Mouse (Mus musculus): ENCODE data around the gene Pik3ip1.

DNA sequence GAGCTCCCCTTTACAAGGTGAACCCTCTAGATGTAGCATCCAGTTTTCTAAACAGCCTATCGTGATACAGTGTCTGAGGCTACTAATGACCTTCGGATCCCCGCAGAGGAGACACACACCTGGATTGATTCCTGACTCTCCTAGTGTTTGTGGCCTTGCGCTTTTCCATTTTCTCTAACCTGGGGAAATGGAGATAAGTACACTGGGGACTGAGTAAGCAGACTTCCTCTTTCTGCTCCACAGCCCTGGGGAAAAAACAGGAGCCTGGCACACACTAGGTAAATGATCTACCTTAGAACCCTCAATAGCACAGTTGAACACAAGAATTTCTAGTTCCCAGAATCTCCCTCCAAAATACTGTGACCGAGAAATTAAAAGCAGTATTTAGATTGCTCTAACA is 42.3 kb upstream of the Pik3ip1 start:
- TF ChIP-seq POLR2A (IDR thresholded peaks at IDR 0.05; ENCODE audit: borderline replicate concordance, extremely low read depth, insufficient read depth, insufficient read length, poor library complexity, severe bottlenecking) (no peak), CTCF (IDR thresholded peaks at IDR 0.05; ENCODE audit: borderline replicate concordance, extremely low read depth, insufficient read depth, insufficient read length) (no peak)
